Mouse (Mus musculus) heart, embryonic 15.5 days (tissue): ENCODE data around the gene Il27. TPM values are rescaled to one million over a fixed set of nuclear protein-coding genes. Genes with fewer than 3 reads are reported as not detected.

Experiments used
- ATAC-seq: fragments of 200-750 bp; cut with Nextera tagmentation; replicated peaks from 2 replicates; pipeline ENCODE4 v1.8.0; 2017; ENCODE audit warnings: low read depth, moderate TSS enrichment; ENCODE audit not compliant: insufficient number of reproducible peaks, insufficient read depth, low FRiP score
- H3K27ac ChIP-seq: fragments of 300-500 bp; sonication (generic); 2 replicates; pipeline ENCODE4 v1.5.1; 2015; ENCODE audit warnings: mild to moderate bottlenecking, inconsistent platforms
- H3K27me3 ChIP-seq: fragments of 300-500 bp; sonication (generic); 2 replicates; pipeline ENCODE4 v1.6.1; 2015; ENCODE audit warnings: inconsistent platforms
- H3K36me3 ChIP-seq: fragments of 300-500 bp; sonication (generic); 2 replicates; pipeline ENCODE4 v1.6.1; 2015; ENCODE audit warnings: mild to moderate bottlenecking, inconsistent platforms
- H3K4me1 ChIP-seq: fragments of 300-500 bp; sonication (generic); replicated peaks from 2 replicates; pipeline ENCODE4 v1.6.1; 2015; ENCODE audit warnings: inconsistent platforms
- H3K4me2 ChIP-seq: fragments of 300-500 bp; sonication (generic); 2 replicates; pipeline ENCODE4 v1.6.1; 2015; ENCODE audit warnings: inconsistent platforms, mild to moderate bottlenecking, moderate library complexity
- H3K4me3 ChIP-seq: fragments of 300-500 bp; sonication (generic); 2 replicates; pipeline ENCODE4 v1.5.1; 2015; ENCODE audit warnings: mild to moderate bottlenecking, inconsistent platforms
- H3K9ac ChIP-seq: fragments of 300-500 bp; sonication (generic); 2 replicates; pipeline ENCODE4 v1.6.1; 2015; ENCODE audit warnings: mild to moderate bottlenecking, inconsistent platforms
- H3K9me3 ChIP-seq: fragments of 300-500 bp; sonication (generic); replicated peaks from 2 replicates; pipeline ENCODE4 v1.6.1; 2016; ENCODE audit warnings: inconsistent platforms
- WGBS: fragments of 180-500 bp; shearing (Covaris S2); methylation state at CpG from one replicate; pipeline ENCODE4 v1.1.7; 2015; ENCODE audit warnings: mixed read lengths; 5-methylcytosine and 5-hydroxymethylcytosine counted together
- polyA plus RNA-seq: library from polyadenylated mRNA; unstranded; fragments of >200 nt; fragmentation: Nextera tagmentation; extraction: Ambion mirVana; gene quantifications from 2 replicates; pipeline ENCODE4 v1.2.1, GENCODE M21; 2015

Il27 gene
- polyA plus RNA-seq, 1 experiment from 2014 or later = 0.13 TPM

DNA sequence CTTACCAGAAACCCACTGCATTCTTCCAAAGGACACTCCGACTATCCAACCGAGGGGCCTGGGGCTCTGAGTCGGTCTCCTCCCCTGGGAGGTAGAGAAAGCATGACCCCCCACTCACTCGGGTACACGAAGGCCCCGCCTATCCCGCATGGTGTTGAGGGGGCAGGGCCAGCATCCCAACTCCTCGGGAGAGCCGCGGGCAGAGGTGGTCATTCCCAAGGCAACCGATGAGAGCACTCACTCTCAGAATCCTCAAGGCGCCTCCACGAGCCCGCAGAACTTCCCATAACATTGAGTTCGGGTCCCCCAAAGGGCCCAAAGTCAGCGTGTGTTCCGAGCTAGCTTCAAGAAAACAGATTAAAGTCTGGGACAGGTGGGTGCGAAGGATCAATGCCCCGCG is 12.0 kb downstream of the Il27 start:
- H3K27ac ChIP-seq = peak overlapping the region; percentile 83; the same call in 1 of the 2 replicates
- 2% methylated on average over 20 of the region's 20 CpGs for WGBS
- H3K4me3 ChIP-seq = peak overlapping the region; percentile 67
- H3K4me1 ChIP-seq = peaks cover 14% of the 10 kb centered on the region; the same call in 1 of the 2 replicates
- peak overlapping the region; percentile 64 for H3K9ac ChIP-seq
- no peaks in the 10 kb centered on the region for H3K9me3 ChIP-seq
- ATAC-seq = peak; percentile 58
- H3K36me3 ChIP-seq = no peaks in the 10 kb centered on the region; the same call in 1 of the 2 replicates
- H3K4me2 ChIP-seq = peak overlapping the region; percentile 91
- peaks cover 13% of the 10 kb centered on the region; the same call in 1 of the 2 replicates for H3K27me3 ChIP-seq

GRCm38 (mm10) chr7:126581661-126582060 is 13.1 kb downstream of the Il27 start:
- WGBS = 70% methylated on average over 6 of the region's 6 CpGs

DNA sequence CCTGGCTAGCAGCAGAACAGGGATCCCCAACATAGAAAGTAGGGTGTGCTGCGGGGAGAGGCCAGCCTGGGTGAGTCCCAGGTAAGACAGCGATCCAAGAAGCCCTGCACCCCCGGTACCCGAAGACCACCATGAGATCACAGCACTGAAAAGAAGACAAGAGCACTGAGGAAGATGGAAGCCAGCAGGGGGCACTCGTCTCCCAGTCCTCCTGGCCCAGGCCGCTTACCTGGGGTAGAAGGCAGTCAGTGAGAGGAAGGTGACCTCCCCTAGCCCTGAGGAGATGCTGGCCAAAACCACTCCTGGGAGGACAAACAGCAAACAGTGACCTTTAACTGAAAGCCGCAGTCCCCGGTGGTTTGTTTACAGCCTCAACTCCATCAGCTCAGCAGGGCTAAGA is 15.6 kb downstream of the Il27 start:
- Histone ChIP-seq H3K4me2 (no peak overlapping the region), H3K9ac (no peak overlapping the region), H3K27ac (no peak overlapping the region), H3K36me3 (peaks cover 13% of the 10 kb centered on the region; the same call in 1 of the 2 replicates), H3K27me3 (no peaks in the 10 kb centered on the region), H3K9me3 (no peaks in the 10 kb centered on the region), H3K4me1 (peaks cover 14% of the 10 kb centered on the region; the same call in 1 of the 2 replicates), H3K4me3 (no peak overlapping the region)
- WGBS = 52% methylated on average over 8 of the region's 8 CpGs
- ATAC-seq = no peak

More at GRCm38 (mm10) chr7:126581661-126582060, 13.1 kb downstream of the Il27 start:
- H3K9me3 ChIP-seq = no peaks in the 10 kb centered on the region
- no peak overlapping the region for H3K4me2 ChIP-seq
- peaks cover 14% of the 10 kb centered on the region; the same call in 1 of the 2 replicates for H3K4me1 ChIP-seq
- peaks cover 5% of the 10 kb centered on the region; the same call in 1 of the 2 replicates for H3K36me3 ChIP-seq
- H3K4me3 ChIP-seq = no peak overlapping the region
- no peak overlapping the region for H3K9ac ChIP-seq
- H3K27me3 ChIP-seq = peaks cover 13% of the 10 kb centered on the region; the same call in 1 of the 2 replicates
- ATAC-seq = no peak
- H3K27ac ChIP-seq = no peak overlapping the region

DNA sequence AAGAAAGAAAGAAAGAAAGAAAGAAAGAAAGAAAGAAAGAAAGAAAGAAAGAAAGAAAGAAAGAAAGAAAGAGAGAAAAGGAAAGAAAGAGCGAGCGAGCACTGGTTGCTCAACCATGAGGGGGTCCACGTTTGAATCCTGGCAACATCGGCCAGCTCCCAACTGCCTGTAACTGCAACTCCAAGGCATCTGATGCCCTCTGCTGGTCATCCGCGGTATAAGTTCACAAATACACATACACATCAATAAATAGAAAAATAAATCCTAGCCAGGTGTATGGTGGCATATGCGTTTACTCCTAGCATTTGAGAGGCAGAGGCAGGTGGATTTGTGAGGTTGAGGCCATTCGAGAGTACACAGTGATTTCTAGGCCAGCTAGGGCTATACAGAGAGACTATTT is 17.8 kb downstream of the Il27 start:
- Histone ChIP-seq H3K4me3 (no peak overlapping the region), H3K27ac (no peak overlapping the region), H3K9me3 (no peaks in the 10 kb centered on the region), H3K9ac (no peak overlapping the region), H3K36me3 (peaks cover 13% of the 10 kb centered on the region; the same call in 1 of the 2 replicates), H3K4me2 (no peak overlapping the region), H3K27me3 (no peaks in the 10 kb centered on the region), H3K4me1 (peaks cover 4% of the 10 kb centered on the region; the same call in 1 of the 2 replicates)
- ATAC-seq = no peak
- 55% methylated on average over 8 of the region's 8 CpGs for WGBS

GRCm38 (mm10) chr7:126566094-126566765 is 28.5 kb downstream of the Il27 start, which contains the start of gene Eif3c:
Gene Eif3c (minus strand): TSS chr7:126566411.
- Histone ChIP-seq H3K4me1 (peaks cover 8% of the 10 kb centered on the region), H3K9me3 (no peaks in the 10 kb centered on the region), H3K9ac (peak within 1 kb of the TSS; percentile 85), H3K4me3 (peak within 1 kb of the TSS; percentile 84), H3K27me3 (no peaks in the 10 kb centered on the region), H3K27ac (peak within 1 kb of the TSS; percentile 84), H3K4me2 (peak within 1 kb of the TSS; percentile 77), H3K36me3 (peaks cover 31% of the 10 kb centered on the region)
- ATAC-seq = peak; percentile 87
- under 1% methylated on average over 46 of the region's 46 CpGs for WGBS

DNA sequence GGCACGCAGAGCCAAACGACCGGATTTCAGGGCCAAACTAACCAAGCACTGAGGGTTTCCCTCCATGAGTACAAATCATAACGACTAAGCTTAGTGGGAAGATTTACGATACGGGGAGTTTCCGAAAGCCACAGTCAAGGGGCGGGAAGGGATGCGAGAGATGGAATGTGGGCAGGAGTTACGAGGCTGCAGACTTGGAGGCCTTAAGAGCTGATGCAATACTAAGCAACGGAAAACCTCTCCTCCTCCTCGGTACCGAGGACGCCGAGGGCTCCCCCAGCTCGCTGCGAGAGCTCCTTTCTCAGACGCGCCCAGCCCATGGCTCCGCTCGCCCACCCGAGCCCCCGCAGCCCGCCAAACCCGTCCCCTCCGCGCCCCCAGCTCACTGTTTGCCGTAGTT is 29.0 kb downstream of the Il27 start:
- Histone ChIP-seq H3K4me1 (peaks cover 8% of the 10 kb centered on the region), H3K36me3 (peaks cover 37% of the 10 kb centered on the region), H3K9ac (peak overlapping the region; percentile 85), H3K4me3 (peak overlapping the region; percentile 84), H3K27ac (peak overlapping the region; percentile 84), H3K4me2 (peak overlapping the region; percentile 77), H3K27me3 (no peaks in the 10 kb centered on the region), H3K9me3 (no peaks in the 10 kb centered on the region)
- ATAC-seq = peak; percentile 50
- WGBS = under 1% methylated on average over 28 of the region's 28 CpGs

DNA sequence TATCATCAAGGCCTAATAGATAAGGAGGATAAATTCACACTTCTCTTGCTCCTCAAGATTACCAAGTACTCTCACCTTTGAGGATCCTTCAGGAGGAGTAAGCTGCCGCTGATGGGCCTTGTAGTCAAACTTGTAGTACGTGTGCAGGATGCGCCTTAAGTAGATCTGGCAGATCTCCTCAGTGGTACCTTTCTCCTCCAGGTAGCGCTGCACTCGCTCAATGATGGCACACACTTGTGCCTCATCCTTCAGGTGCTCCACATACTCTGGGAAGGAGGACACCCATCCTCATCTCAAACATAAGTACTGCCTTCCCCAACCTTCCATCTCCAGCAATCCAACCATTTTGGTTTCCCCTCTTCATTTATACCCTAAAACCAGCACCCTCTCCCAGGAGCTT is 38.1 kb downstream of the Il27 start:
- H3K4me3 ChIP-seq = no peak overlapping the region
- H3K36me3 ChIP-seq = peaks cover 94% of the 10 kb centered on the region
- no peak overlapping the region for H3K27ac ChIP-seq
- 93% methylated on average over 5 of the region's 5 CpGs for WGBS
- ATAC-seq = no peak
- H3K4me1 ChIP-seq = no peaks in the 10 kb centered on the region
- H3K27me3 ChIP-seq = no peaks in the 10 kb centered on the region
- H3K9ac ChIP-seq = no peak overlapping the region
- no peaks in the 10 kb centered on the region for H3K9me3 ChIP-seq
- no peak overlapping the region for H3K4me2 ChIP-seq

GRCm38 (mm10) chr7:126554796-126555195 is 39.9 kb downstream of the Il27 start:
- Histone ChIP-seq H3K4me2 (no peak overlapping the region), H3K27me3 (no peaks in the 10 kb centered on the region), H3K9me3 (no peaks in the 10 kb centered on the region), H3K27ac (no peak overlapping the region), H3K9ac (no peak overlapping the region), H3K4me3 (no peak overlapping the region), H3K36me3 (peaks cover 97% of the 10 kb centered on the region), H3K4me1 (no peaks in the 10 kb centered on the region)
- no peak for ATAC-seq
- 95% methylated on average over 1 of the region's 1 CpGs for WGBS

- H3K36me3 ChIP-seq = peaks cover 51% of the 10 kb centered on the region
- no peak overlapping the region for H3K4me3 ChIP-seq
- H3K9ac ChIP-seq = no peak overlapping the region
- H3K27ac ChIP-seq = no peak overlapping the region
- no peaks in the 10 kb centered on the region for H3K9me3 ChIP-seq
- no peak for ATAC-seq
- H3K4me1 ChIP-seq = no peaks in the 10 kb centered on the region
- WGBS = 85% methylated on average over 2 of the region's 2 CpGs
- H3K4me2 ChIP-seq = no peak overlapping the region
- no peaks in the 10 kb centered on the region for H3K27me3 ChIP-seq
Measured at GRCm38 (mm10) chr7:126545631-126546030, 49.1 kb downstream of the Il27 start.

DNA sequence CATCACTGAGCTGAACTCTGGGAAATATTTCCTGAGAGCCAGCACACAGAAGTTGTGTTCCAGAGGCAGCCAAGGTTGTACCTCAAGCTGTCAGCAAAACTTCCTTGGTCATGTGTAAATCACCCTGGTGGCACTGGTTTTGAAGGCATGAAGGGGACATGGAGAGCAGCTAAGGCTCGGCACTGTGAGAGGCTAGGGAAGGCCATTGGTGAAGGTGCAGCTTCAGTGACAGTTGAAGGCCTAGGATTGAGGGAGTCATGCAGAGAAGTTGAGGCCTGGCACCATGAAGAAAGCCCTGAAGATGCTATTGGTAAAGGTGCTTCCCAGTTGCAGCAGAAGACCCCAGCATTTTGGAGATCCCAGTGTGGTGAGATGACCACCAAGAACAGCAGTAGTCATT is 53.1 kb downstream of the Il27 start:
- WGBS = 69% methylated on average over 1 of the region's 1 CpGs
- H3K4me3 ChIP-seq = no peak overlapping the region
- H3K36me3 ChIP-seq = peaks cover 13% of the 10 kb centered on the region
- H3K27me3 ChIP-seq = peaks cover 6% of the 10 kb centered on the region
- H3K4me2 ChIP-seq = no peak overlapping the region
- no peak overlapping the region for H3K9ac ChIP-seq
- no peak for ATAC-seq
- H3K4me1 ChIP-seq = no peaks in the 10 kb centered on the region
- H3K9me3 ChIP-seq = no peaks in the 10 kb centered on the region
- no peak overlapping the region for H3K27ac ChIP-seq
